Mouse (Mus musculus): ENCODE measurements around the gene Lif.

Lif gene

GRCm38 (mm10) chr11:4229841-4230240 is 27.5 kb upstream of the Lif start:
- DNase-seq (ENCODE audit: low read depth, low spot score) = no peak

GRCm38 (mm10) chr11:4231435-4231834 is 25.9 kb upstream of the Lif start:
- no peak for DNase-seq (ENCODE audit: low read depth, low spot score)

- DNase-seq (ENCODE audit: low read depth, low spot score) = no peak
These were observed 24.7 kb upstream of the Lif start for GRCm38 (mm10) chr11:4232644-4233043.

GRCm38 (mm10) chr11:4235052-4235655 is 22.2 kb upstream of the Lif start:
- DNase-seq (ENCODE audit: low read depth, low spot score) = no peak

GRCm38 (mm10) chr11:4235665-4236545 is 21.5 kb upstream of the Lif start, which contains the start of gene Osm:
TSS of gene Osm (plus strand) at chr11:4236420.
- DNase-seq (ENCODE audit: low read depth, low spot score) = no peak

GRCm38 (mm10) chr11:4236546-4237067 is 20.8 kb upstream of the Lif start:
- no peak for DNase-seq (ENCODE audit: low read depth, low spot score)

GRCm38 (mm10) chr11:4237389-4237912 is 19.9 kb upstream of the Lif start:
- DNase-seq (ENCODE audit: low read depth, low spot score) = no peak

GRCm38 (mm10) chr11:4238167-4238566 is 19.2 kb upstream of the Lif start:
- no peak for DNase-seq (ENCODE audit: low read depth, low spot score)

- no peak for DNase-seq (ENCODE audit: low read depth, low spot score)
These were observed 17.7 kb upstream of the Lif start for GRCm38 (mm10) chr11:4239691-4240090.

- DNase-seq (ENCODE audit: low read depth, low spot score) = no peak
These were observed 17.2 kb upstream of the Lif start for GRCm38 (mm10) chr11:4240151-4240550.

GRCm38 (mm10) chr11:4241180-4241579 is 16.2 kb upstream of the Lif start:
- DNase-seq (ENCODE audit: low read depth, low spot score) = no peak

- no peak for DNase-seq (ENCODE audit: low read depth, low spot score)
These were observed 11.2 kb upstream of the Lif start for GRCm38 (mm10) chr11:4246126-4246525.

GRCm38 (mm10) chr11:4246623-4247022 is 10.7 kb upstream of the Lif start:
- peak; percentile 40 for DNase-seq (ENCODE audit: low read depth, low spot score)

GRCm38 (mm10) chr11:4247201-4247959 is 10.0 kb upstream of the Lif start:
- DNase-seq (ENCODE audit: low read depth, low spot score) = no peak

- peak; percentile 21 for DNase-seq (ENCODE audit: low read depth, low spot score)
These were observed 8.2 kb upstream of the Lif start for GRCm38 (mm10) chr11:4249151-4249550.

GRCm38 (mm10) chr11:4250290-4250689 is 7.1 kb upstream of the Lif start:
- no peak for DNase-seq (ENCODE audit: low read depth, low spot score)

- no peak for DNase-seq (ENCODE audit: low read depth, low spot score)
These were observed 6.0 kb upstream of the Lif start for GRCm38 (mm10) chr11:4251376-4251775.

GRCm38 (mm10) chr11:4252886-4253285 is 4.5 kb upstream of the Lif start:
- DNase-seq (ENCODE audit: low read depth, low spot score) = no peak

GRCm38 (mm10) chr11:4257756-4258155 is 399 bp downstream of the Lif start:
- no peak for DNase-seq (ENCODE audit: low read depth, low spot score)

GRCm38 (mm10) chr11:4258657-4259082 is 1.3 kb downstream of the Lif start:
- DNase-seq (ENCODE audit: low read depth, low spot score) = peak; percentile 84

- DNase-seq (ENCODE audit: low read depth, low spot score) = no peak
These were observed 3.3 kb downstream of the Lif start for GRCm38 (mm10) chr11:4260463-4261187.

All from A20 (cell line).